Mouse (Mus musculus): Measurements from ENCODE around the gene Tipin.
A peak's percentile ranks its signal among the peaks of the same experiment; 100 is the strongest.
"Not testable (repeated sequence)": the region's sequence is repeated elsewhere in the genome, so short reads cannot be mapped to it uniquely, and the experiment has no call there.

The Tipin gene

GRCm38 (mm10) chr9:64271249-64271648 is 10.1 kb upstream of the Tipin start:
- peak in 1 of 2 experiments; percentile 18 for DNase-seq (ENCODE audit: low spot score in 2 of 2)

GRCm38 (mm10) chr9:64272611-64273010 is 8.8 kb upstream of the Tipin start:
- DNase-seq (ENCODE audit: low spot score in 2 of 2) = peak in 1 of 2 experiments; percentile 15

GRCm38 (mm10) chr9:64273757-64274156 is 7.6 kb upstream of the Tipin start:
- no peak for DNase-seq (ENCODE audit: low spot score in 2 of 2)

- no peak for DNase-seq (ENCODE audit: low spot score in 2 of 2)
Measured at GRCm38 (mm10) chr9:64274291-64274690, 7.1 kb upstream of the Tipin start.

- DNase-seq (ENCODE audit: low spot score in 2 of 2) = no peak
Measured at GRCm38 (mm10) chr9:64274919-64275318, 6.5 kb upstream of the Tipin start.

- DNase-seq (ENCODE audit: low spot score in 2 of 2) = peak; percentile 47 to 65
Measured at GRCm38 (mm10) chr9:64277706-64278105, 3.7 kb upstream of the Tipin start.

- no peak for DNase-seq (ENCODE audit: low spot score in 2 of 2)
Measured at GRCm38 (mm10) chr9:64278665-64279310, 2.6 kb upstream of the Tipin start.

GRCm38 (mm10) chr9:64281781-64282178 is 399 bp downstream of the Tipin start:
- no peak for DNase-seq (ENCODE audit: low spot score in 2 of 2)

- DNase-seq (ENCODE audit: low spot score in 2 of 2) = no peak
Measured at GRCm38 (mm10) chr9:64282404-64282987, 1.1 kb downstream of the Tipin start.

GRCm38 (mm10) chr9:64303086-64303485 is 21.7 kb downstream of the Tipin start:
- DNase-seq (ENCODE audit: low spot score in 2 of 2) = not testable (repeated sequence)

GRCm38 (mm10) chr9:64306476-64307312 is 25.3 kb downstream of the Tipin start:
- no peak for DNase-seq (ENCODE audit: low spot score in 2 of 2)

- no peak for DNase-seq (ENCODE audit: low spot score in 2 of 2)
Measured at GRCm38 (mm10) chr9:64310996-64311785, 29.8 kb downstream of the Tipin start.

GRCm38 (mm10) chr9:64312128-64312527 is 30.7 kb downstream of the Tipin start:
- no peak for DNase-seq (ENCODE audit: low spot score in 2 of 2)

- no peak for DNase-seq (ENCODE audit: low spot score in 2 of 2)
Measured at GRCm38 (mm10) chr9:64314696-64315095, 33.3 kb downstream of the Tipin start.

GRCm38 (mm10) chr9:64316986-64317385 is 35.6 kb downstream of the Tipin start:
- no peak for DNase-seq (ENCODE audit: low spot score in 2 of 2)

- DNase-seq (ENCODE audit: low spot score in 2 of 2) = no peak
Measured at GRCm38 (mm10) chr9:64323976-64324375, 42.6 kb downstream of the Tipin start.

- no peak for DNase-seq (ENCODE audit: low spot score in 2 of 2)
Measured at GRCm38 (mm10) chr9:64335825-64336224, 54.4 kb downstream of the Tipin start.

GRCm38 (mm10) chr9:64339361-64339760 is 58.0 kb downstream of the Tipin start:
- no peak for DNase-seq (ENCODE audit: low spot score in 2 of 2)

GRCm38 (mm10) chr9:64340351-64341253 is 59.2 kb downstream of the Tipin start:
- DNase-seq (ENCODE audit: low spot score in 2 of 2) = peak; percentile 64 to 68

- DNase-seq (ENCODE audit: low spot score in 2 of 2) = no peak
Measured at GRCm38 (mm10) chr9:64341254-64341566, 59.8 kb downstream of the Tipin start, which contains the start of gene Dis3l. Gene Dis3l, minus strand, starts transcription at chr9:64341288.

- no peak for DNase-seq (ENCODE audit: low spot score in 2 of 2)
Measured at GRCm38 (mm10) chr9:64341671-64342070, 60.3 kb downstream of the Tipin start.
